Mouse (Mus musculus) heart, adult 2 months (tissue): ENCODE data around the gene Atf4.

Experiments
- CTCF ChIP-seq: fragments of 200-600 bp; IDR thresholded peaks from 2 replicates; pipeline ENCODE4 v1.8.1; 2022; ENCODE audit warnings: antibody characterized with exemption, mild to moderate bottlenecking, moderate library complexity
- EP300 ChIP-seq: fragments of 200-500 bp; IDR thresholded peaks from 2 replicates; pipeline ENCODE4 v1.6.1; 2011; ENCODE audit warnings: low read depth, low read length, control low read depth; ENCODE audit not compliant: insufficient read depth
- POLR2A ChIP-seq: fragments of 200-500 bp; IDR thresholded peaks from 2 replicates; pipeline ENCODE4 v1.6.1; 2011; ENCODE audit warnings: mild to moderate bottlenecking, low read depth, low read length, control low read depth; ENCODE audit not compliant: insufficient read depth

DNA sequence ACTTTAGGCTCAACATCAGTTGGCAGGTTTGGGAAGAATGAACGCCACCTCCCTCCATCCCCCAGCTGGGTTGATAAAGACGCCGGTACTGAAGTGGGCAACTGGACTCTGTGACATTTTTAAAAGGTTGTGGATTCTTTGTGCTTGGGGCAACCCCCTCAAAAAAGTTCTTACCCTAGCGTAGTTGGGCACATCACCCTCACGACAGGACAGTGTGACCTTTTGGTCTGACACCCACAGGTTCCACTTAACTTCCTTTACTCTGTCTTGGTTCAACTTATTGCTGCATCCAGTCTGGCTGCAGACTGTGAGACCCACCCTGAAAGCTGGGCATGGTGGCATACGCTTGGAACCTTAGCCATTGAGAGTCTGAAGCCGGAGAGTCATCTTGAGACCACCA, 31.2 kb upstream of the Atf4 start:
- no peak for TF ChIP-seq POLR2A
- TF ChIP-seq CTCF, result no peak
- no peak for TF ChIP-seq EP300
